Mouse (Mus musculus) right cerebral cortex, postnatal 10 days (tissue): ENCODE data around the gene Zfp426.

Experiments used
- DNase-seq, 2 experiments: peaks; one replicate each; pipeline ENCODE4 v3.0.0; 2021; ENCODE audit warnings: low spot score in 2 of 2

The Zfp426 gene

DNA sequence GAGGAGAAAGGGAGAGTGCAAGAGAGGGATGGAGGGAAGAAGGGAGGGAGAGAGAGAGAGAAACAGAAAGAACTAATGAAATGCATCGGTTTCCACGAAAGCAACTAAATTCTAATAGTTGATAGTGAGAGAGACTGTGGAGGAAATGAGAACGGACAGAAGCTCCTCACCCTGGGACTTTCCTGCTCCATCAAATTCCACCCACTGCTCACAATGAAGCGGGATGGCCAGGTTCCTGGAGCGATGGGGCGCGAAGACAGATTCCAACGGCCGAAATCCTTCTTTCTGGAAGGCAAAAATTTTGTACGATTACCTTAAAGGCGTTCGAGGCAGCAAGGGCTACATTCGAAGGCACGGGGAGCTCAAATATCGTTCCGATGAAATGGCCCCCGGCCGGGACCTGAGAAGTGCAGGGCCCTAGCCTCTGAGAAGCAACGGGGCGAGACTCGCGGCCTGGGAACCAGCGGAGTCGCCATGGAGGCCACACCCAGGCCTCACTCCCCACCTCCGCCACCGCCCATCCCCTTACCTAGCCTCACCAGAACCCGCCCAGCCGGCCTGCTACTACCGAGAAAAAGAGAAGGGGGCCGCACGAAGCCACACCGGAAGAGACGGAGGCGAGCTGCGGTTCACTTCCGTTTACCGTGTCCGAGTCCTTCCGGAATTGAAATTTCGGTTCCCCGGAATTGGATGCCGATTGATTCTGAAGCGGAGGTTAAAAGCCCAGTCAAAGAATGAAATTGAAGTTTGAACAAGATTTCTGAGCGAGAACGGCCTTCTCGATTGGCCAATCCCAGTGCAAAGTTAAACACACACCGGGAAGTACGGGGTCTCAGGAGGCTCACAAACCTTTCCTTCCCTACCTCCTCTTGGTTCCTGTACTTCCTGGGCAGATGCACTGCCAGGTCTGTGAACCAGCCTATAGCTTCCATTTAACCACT is 32.9 kb downstream of the Zfp426 start, which contains the start of gene Zfp26:
Zfp26 (minus strand) TSS at position 786 of the 941 bp plus-strand sequence.
- DNase-seq = peak; percentile 85 to 90

GRCm38 (mm10) chr9:20453647-20454046 is 38.9 kb downstream of the Zfp426 start:
- no peak for DNase-seq

DNA sequence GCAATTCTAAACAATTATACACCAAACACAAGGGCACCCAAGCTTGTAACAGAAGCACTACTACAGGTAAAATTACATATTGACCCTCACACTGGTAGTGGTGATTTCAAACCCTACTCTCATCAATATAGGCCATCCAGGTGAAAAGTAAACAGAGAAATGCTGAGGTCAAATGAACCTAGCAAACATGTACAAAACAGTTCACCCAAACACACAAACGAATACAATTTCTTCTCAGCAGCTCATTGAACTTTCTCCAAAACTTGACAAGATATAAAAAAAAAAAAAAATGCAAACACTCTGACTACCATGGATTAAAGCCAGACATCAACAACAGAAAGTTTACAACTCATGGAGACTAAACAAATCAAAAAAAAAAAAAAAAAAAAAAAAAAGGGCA is 41.1 kb downstream of the Zfp426 start:
- DNase-seq = no peak

DNA sequence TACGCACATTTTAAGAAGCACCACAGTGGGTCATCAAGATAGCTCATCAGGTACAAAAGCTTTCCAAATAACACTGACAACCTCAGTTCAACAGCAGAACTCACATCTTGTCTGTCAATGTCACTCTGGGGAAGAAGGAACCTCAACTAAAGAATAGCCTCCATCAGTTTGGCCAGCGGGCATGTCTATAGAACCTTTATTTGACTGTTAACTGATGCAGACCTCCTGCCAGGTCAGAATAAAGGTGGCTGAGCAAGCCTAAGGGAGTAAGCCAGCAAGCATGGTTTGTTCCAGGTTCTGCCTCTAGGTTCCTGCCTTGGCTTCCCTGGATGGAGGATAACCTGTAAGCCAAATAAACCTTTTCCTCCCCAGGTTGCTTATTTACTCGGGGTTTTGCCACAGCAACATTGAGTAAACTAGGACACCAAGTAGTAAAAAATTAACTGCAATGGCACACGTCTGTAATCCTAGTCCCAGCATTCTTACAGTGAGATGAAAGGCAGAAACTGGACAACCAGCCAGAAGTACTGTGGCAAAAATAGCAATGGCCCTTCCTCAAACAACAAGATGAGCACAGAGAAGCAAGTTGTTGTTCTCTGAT is 49.3 kb downstream of the Zfp426 start:
- DNase-seq = no peak

GRCm38 (mm10) chr9:20430004-20430403 is 62.5 kb downstream of the Zfp426 start:
- DNase-seq = no peak
